Mouse (Mus musculus) myocyte (in vitro differentiated cells): ENCODE results near the gene Rragd. TPM values are rescaled to one million over a fixed set of nuclear protein-coding genes. Genes with fewer than 3 reads are reported as not detected.

Experiments used
- H3K27me3 ChIP-seq: one replicate; pipeline ENCODE4 v1.6.1; 2011; ENCODE audit not compliant: control insufficient read depth, insufficient read depth, insufficient read length
- H3K36me3 ChIP-seq: one replicate; pipeline ENCODE4 v1.6.1; 2011; ENCODE audit not compliant: control insufficient read depth, insufficient read depth
- H3K4me2 ChIP-seq: one replicate; pipeline ENCODE4 v1.6.1; 2011; ENCODE audit warnings: low read depth, control low read depth
- H3K4me3 ChIP-seq: one replicate; pipeline ENCODE4 v1.5.1; 2011; ENCODE audit warnings: mild to moderate bottlenecking, control low read depth, moderate library complexity
- H3K79me2 ChIP-seq: one replicate; pipeline ENCODE4 v1.6.1; 2011; ENCODE audit not compliant: control insufficient read depth, insufficient read depth
- H3ac ChIP-seq: one replicate; pipeline ENCODE4 v1.6.1; 2011; ENCODE audit not compliant: control insufficient read depth, insufficient read length
- CEBPB ChIP-seq: IDR thresholded peaks from 2 replicates; pipeline ENCODE4 v1.6.1; 2011; ENCODE audit warnings: mild to moderate bottlenecking, moderate library complexity; ENCODE audit not compliant: poor library complexity, insufficient read depth, severe bottlenecking
- E2F4 ChIP-seq: IDR thresholded peaks from one replicate; pipeline ENCODE4 v1.6.1; 2011; ENCODE audit warnings: mild to moderate bottlenecking, control low read depth, moderate library complexity; ENCODE audit not compliant: insufficient read depth
- MAX ChIP-seq: IDR thresholded peaks from one replicate; pipeline ENCODE4 v1.6.1; 2011; ENCODE audit warnings: low read depth, mild to moderate bottlenecking, control low read depth
- MYOD1 ChIP-seq, 3 experiments: IDR thresholded peaks; one replicate each; pipeline ENCODE4 v1.6.1; 2011; ENCODE audit warnings: control low read depth in 2 of 3, low read depth in 2 of 3, mild to moderate bottlenecking in 2 of 3, moderate library complexity in 1 of 3; ENCODE audit not compliant: insufficient read length in 2 of 3, control insufficient read depth in 1 of 3
- MYOG ChIP-seq, 3 experiments: IDR thresholded peaks; one replicate each; pipeline ENCODE4 v1.6.1; 2011; ENCODE audit warnings: control low read depth in 2 of 3, low read depth in 2 of 3, mild to moderate bottlenecking in 2 of 3; ENCODE audit not compliant: insufficient read length in 2 of 3, control insufficient read depth in 1 of 3, insufficient read depth in 1 of 3
- POLR2A ChIP-seq: IDR thresholded peaks from one replicate; pipeline ENCODE4 v1.6.1; 2011; ENCODE audit warnings: low read depth, mild to moderate bottlenecking, control low read depth, moderate library complexity; ENCODE audit not compliant: insufficient read length
- POLR2AphosphoS2 ChIP-seq: IDR thresholded peaks from one replicate; pipeline ENCODE4 v1.6.1; 2011; ENCODE audit warnings: low read depth, control low read depth; ENCODE audit not compliant: insufficient read length
- REST ChIP-seq: IDR thresholded peaks from one replicate; pipeline ENCODE4 v1.6.1; 2011; ENCODE audit warnings: mild to moderate bottlenecking, control low read depth, moderate library complexity; ENCODE audit not compliant: insufficient read depth, insufficient read length
- SRF ChIP-seq: IDR thresholded peaks from one replicate; pipeline ENCODE4 v1.6.1; 2011; ENCODE audit warnings: low read depth; ENCODE audit not compliant: control insufficient read depth, insufficient read length
- TCF12 ChIP-seq: IDR thresholded peaks from one replicate; pipeline ENCODE4 v1.6.1; 2011; ENCODE audit warnings: mild to moderate bottlenecking, control low read depth; ENCODE audit not compliant: poor library complexity, insufficient read depth, severe bottlenecking
- TCF3 ChIP-seq: IDR thresholded peaks from one replicate; pipeline ENCODE4 v1.6.1; 2011; ENCODE audit warnings: low read depth, control low read depth; ENCODE audit not compliant: insufficient read length
- USF1 ChIP-seq: IDR thresholded peaks from one replicate; pipeline ENCODE4 v1.6.1; 2011; ENCODE audit warnings: low read depth, mild to moderate bottlenecking, control low read depth, moderate library complexity
- polyA plus RNA-seq: library from polyadenylated mRNA; unstranded; fragments of >200 nt; fragmentation: generic; extraction: Trizol; gene quantifications from one replicate; pipeline ENCODE4 v1.2.1, GENCODE M21; 2012; ENCODE audit warnings: missing spikeins

Gene Rragd
- polyA plus RNA-seq, 1 experiment: 7.9 TPM

DNA sequence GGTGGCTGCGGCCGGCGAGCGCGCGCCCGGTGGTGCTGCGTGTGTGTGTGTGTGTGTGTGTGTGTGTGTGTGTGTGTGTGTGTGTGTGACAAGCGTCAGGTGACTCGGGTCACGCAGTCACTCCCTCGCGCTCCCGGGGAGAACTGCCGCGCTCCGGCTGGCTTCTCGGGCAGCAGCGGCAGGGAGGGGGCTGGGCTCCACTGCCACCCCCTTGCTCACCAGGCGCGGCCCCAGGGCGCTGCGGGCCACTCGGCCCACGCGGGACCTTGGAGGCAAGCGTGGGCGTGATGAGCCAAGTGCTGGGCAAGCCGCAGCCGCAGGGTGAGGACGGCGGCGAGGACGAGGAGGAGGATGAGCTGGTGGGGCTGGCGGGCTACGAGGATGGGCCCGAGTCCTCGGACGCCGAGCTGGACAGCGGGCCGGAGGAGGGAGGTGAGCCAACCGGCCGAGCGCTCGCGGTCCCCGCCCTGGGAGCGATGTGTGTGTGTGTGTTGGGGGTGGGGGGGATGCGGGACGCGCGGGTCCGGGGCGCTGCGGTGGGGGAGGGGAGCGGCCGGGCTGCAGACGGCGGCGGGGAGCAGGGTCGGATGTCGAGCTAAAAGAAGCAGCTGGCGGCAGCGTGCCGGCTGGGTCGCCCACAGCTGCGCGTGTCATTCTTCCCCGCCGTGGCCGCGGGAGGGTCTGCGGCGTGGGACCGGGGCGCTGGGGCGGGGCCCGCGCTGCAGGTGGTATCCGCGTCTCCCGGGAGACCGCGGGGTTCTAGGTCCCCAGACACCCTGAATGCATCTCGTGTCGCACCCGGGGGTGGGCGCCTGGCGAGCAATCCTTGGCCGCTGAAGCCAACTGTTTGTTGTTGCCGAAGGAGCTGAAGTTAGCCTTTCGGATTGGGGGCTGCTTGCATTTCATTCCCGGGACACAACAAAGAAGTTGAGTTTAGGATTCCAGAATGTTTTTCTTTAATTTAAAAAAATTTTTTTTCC lies 629 bp downstream of the Rragd start:
- no peak for TF ChIP-seq POLR2AphosphoS2
- no peak for TF ChIP-seq E2F4
- TF ChIP-seq CEBPB: no peak
- TF ChIP-seq POLR2A: peak; percentile 26
- peak in 2 of 3 experiments; percentile 98 to 99 for TF ChIP-seq MYOD1 (IDR thresholded peaks at IDR 0.05; ENCODE audit: control insufficient read depth in 1 of 3, insufficient read length in 2 of 3, low read depth in 2 of 3)
- peak; percentile 40 to 91 (median 87) for TF ChIP-seq MYOG (IDR thresholded peaks at IDR 0.05; ENCODE audit: control insufficient read depth in 1 of 3, insufficient read depth in 1 of 3, insufficient read length in 2 of 3, low read depth in 2 of 3)
- TF ChIP-seq TCF12: no peak
- TF ChIP-seq TCF3: peak; percentile 92
- Histone ChIP-seq H3K79me2 (no peaks in the 10 kb centered on the region), H3K4me2 (peak overlapping the region; percentile 76), H3K36me3 (no peaks in the 10 kb centered on the region), H3K4me3 (peak overlapping the region; percentile 28), H3K27me3 (no peaks in the 10 kb centered on the region), H3ac (peak overlapping the region; percentile 46)

DNA sequence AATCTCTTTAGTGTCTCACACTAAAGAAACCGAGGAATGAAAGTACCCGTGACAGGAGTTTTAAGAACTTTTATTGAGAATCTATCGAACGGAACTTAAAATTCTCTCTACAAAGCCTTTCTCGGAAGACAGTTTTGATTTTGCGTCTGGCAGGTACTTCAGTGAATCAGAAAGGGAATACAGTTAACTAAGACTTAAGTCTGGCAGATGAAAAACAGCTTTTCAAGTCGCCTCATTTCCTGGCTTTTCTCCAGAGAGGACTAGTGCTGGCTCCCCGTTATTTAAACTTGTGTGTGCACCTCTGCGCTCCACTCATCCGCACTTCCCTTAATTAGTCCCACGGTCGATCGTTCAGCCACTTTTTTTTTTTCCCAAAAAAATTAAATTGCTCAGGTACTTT lies 1.4 kb downstream of the Rragd start:
- TF ChIP-seq CEBPB (no peak), TCF12 (no peak), TCF3 (no peak), POLR2AphosphoS2 (no peak), SRF (no peak), MAX (no peak), MYOD1 (IDR thresholded peaks at IDR 0.05; ENCODE audit: control insufficient read depth in 1 of 3, insufficient read length in 2 of 3, low read depth in 2 of 3) (no peak), REST (no peak), MYOG (IDR thresholded peaks at IDR 0.05; ENCODE audit: control insufficient read depth in 1 of 3, insufficient read depth in 1 of 3, insufficient read length in 2 of 3, low read depth in 2 of 3) (no peak), USF1 (no peak), E2F4 (no peak), POLR2A (no peak)
- H3K4me3 ChIP-seq: peak overlapping the region; percentile 28
- no peaks in the 10 kb centered on the region for H3K79me2 ChIP-seq
- H3K27me3 ChIP-seq: no peaks in the 10 kb centered on the region
- H3ac ChIP-seq: no peak overlapping the region
- H3K4me2 ChIP-seq: peak overlapping the region; percentile 76
- no peaks in the 10 kb centered on the region for H3K36me3 ChIP-seq

DNA sequence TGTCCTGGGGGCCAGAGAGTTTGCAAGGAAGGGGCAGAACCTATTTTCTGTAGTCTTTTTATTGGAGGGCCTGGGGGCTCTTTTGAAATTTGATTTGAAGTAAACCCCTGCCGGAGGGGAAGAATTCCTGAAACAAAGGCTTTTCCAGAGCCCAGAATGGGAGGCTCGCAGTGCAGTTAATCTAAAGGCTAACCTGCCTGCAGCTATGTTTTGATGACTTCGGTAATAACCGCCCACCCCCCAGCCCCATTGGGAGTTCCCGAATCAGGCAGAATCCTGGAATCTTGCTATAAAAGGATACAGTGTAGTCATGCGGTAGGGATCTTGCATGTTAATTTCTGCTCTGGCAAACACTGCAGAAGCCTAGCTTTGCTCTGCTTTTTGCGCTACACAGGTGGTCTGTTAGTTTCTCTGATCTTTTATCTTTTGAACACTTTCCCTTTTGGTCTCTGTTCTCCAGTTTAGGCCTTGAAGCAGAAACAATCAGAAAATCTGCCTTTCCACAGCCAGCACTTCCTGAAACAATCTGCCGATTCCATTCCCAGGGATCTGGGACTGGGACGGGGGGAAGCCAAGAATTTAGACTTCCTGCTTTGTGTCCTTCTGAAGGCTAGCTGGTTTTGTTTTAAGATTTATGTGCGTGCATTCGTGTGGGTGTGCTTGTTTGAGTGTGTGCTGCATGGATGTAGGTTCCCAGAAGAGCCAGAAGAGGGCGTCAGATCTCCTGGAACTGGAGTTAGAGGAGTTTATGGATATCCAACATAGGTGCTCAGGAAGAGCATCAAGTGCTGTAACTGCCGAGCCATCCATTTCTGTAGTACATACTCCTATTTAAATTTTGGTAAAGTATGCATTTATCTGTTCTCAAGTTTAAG lies 2.2 kb downstream of the Rragd start:
- TF ChIP-seq MYOD1 (IDR thresholded peaks at IDR 0.05; ENCODE audit: control insufficient read depth in 1 of 3, insufficient read length in 2 of 3, low read depth in 2 of 3) (no peak), MAX (no peak), MYOG (IDR thresholded peaks at IDR 0.05; ENCODE audit: control insufficient read depth in 1 of 3, insufficient read depth in 1 of 3, insufficient read length in 2 of 3, low read depth in 2 of 3) (no peak), TCF12 (no peak)
- Histone ChIP-seq H3ac (no peak overlapping the region), H3K79me2 (no peaks in the 10 kb centered on the region), H3K27me3 (no peaks in the 10 kb centered on the region), H3K4me2 (peak overlapping the region; percentile 76), H3K4me3 (no peak overlapping the region), H3K36me3 (no peaks in the 10 kb centered on the region)

GRCm38 (mm10) chr4:32985684-32986083 lies 2.8 kb downstream of the Rragd start:
- TF ChIP-seq E2F4 (no peak), USF1 (no peak), MAX (no peak), CEBPB (no peak), MYOG (IDR thresholded peaks at IDR 0.05; ENCODE audit: control insufficient read depth in 1 of 3, insufficient read depth in 1 of 3, insufficient read length in 2 of 3, low read depth in 2 of 3) (no peak), TCF3 (no peak), POLR2A (no peak)
- no peak overlapping the region for H3K4me3 ChIP-seq

More at GRCm38 (mm10) chr4:32985684-32986083, 2.8 kb downstream of the Rragd start:
- Histone ChIP-seq H3K79me2 (no peaks in the 10 kb centered on the region), H3ac (no peak overlapping the region), H3K4me2 (no peak overlapping the region), H3K36me3 (no peaks in the 10 kb centered on the region), H3K27me3 (no peaks in the 10 kb centered on the region)
